Mouse (Mus musculus) heart, adult 8-10 months (tissue): ENCODE measurements around the gene Purb. TPM values are rescaled to one million over a fixed set of nuclear protein-coding genes. Genes with fewer than 3 reads are reported as not detected.
A peak's percentile ranks its signal among the peaks of the same experiment; 100 is the strongest.
"Not testable (repeated sequence)": the region's sequence is repeated elsewhere in the genome, so short reads cannot be mapped to it uniquely, and the experiment has no call there.

Source experiments
- DNase-seq: peaks from one replicate; pipeline ENCODE4 v3.0.0; 2022; ENCODE audit warnings: low spot score
- microRNA-seq: library from miRNA; unstranded; fragments of <30 nt; microRNA quantifications from one replicate; pipeline ENCODE4 v1.2.0, GENCODE M21; 2022
- total RNA-seq, 4 experiments: library from RNA; stranded (reverse); gene quantifications; 2 replicates each; pipeline ENCODE4 v1.2.4; 2022

Gene Purb
- total RNA-seq, 4 experiments from 2014 or later = 23.2 to 32.4 (median 28.9) TPM

- peak; percentile 99 for DNase-seq
Observed at GRCm38 (mm10) chr11:6444077-6444853, 31.5 kb downstream of the Purb start, which contains the start of gene H2afv. TSS of gene H2afv (minus strand) at chr11:6444443.

- DNase-seq = no peak
Observed at GRCm38 (mm10) chr11:6443727-6444076, 32.0 kb downstream of the Purb start.

GRCm38 (mm10) chr11:6443102-6443501, 32.6 kb downstream of the Purb start:
- no peak for DNase-seq

DNA sequence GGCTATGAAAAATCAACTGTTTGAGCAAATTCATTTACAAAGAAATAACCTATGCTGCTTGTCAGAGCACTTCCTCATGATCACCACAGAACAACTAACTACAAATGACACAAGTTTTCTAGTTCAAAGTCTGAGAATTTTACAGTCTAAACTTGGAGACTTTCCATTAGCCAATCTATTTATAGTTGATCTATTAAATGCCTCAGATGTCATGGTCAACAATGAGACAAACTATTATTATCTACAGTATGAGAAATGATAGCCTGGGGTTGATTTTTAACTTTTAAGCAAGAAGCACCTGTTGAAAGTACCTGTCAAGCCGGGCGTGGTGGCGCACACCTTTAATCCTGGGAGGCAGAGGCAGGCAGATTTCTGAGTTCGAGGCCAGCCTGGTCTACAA, 33.2 kb downstream of the Purb start:
- no peak for DNase-seq

- DNase-seq = no peak
Observed at GRCm38 (mm10) chr11:6440171-6440570, 35.5 kb downstream of the Purb start.

GRCm38 (mm10) chr11:6437667-6438066, 38.0 kb downstream of the Purb start:
- DNase-seq = no peak

DNA sequence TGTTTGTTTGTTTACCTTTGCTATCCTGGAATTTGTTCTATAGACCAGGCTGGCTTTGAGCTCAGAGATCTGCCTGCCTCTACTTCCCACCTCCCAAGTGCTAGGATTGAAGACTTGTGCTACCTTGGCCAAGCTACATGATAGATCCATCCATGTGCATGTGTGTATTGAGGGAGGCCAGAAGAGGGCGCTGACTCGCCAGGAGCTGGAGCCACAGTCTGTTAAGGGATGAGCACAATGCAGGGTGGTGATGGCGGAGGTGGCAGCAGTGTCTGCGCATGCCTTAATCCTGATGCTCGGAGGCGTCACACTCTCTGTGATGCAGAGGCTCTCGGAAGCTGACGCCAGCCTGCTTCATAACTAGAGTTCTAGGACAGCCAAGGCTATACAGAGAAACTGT, 39.3 kb downstream of the Purb start:
- DNase-seq = no peak

GRCm38 (mm10) chr11:6430186-6430585, 45.5 kb downstream of the Purb start:
- no peak for DNase-seq

GRCm38 (mm10) chr11:6420722-6421350, 54.9 kb downstream of the Purb start:
- no peak for DNase-seq

DNA sequence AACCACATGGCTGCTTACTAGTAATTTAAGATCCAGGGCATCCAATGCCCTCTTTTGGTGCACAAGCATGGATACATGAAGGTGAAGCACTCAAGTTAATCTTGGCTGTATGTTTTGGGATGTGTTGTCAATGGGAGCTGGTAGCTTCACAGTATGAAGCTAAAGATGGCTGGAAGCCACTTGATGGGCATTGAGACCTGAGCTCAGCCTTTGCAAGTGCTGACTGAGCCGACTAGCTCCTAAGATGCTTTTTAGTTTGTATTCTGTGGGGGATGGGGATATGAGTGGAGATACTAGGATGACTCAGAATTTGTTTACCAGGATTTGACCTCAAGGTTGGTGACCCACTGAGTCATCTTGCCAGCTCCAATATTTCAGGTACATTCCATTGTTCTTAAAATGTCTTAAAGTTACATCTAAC, 55.4 kb downstream of the Purb start:
- no peak for DNase-seq

- DNase-seq = not testable (repeated sequence)
Observed at GRCm38 (mm10) chr11:6419156-6419555, 56.6 kb downstream of the Purb start.

DNA sequence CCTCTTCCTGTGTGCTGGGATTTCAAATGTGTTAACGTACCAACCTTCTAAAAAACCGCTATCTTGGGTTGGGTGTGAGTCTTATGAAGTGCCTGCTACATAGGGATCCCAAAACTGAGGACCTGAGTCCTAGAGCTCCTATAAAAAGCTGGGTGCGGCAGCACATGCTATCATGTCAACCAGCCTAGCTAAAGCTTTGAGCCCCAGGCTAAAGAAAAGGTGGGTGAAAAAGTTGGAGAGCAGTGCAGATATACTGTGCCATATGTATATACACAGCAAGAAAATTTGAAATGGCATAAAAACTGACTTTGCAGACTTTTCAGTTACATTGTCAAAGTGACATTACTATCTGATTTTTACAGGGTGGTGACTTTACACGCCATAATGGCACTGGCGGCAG, 57.0 kb downstream of the Purb start:
- DNase-seq = no peak

Small RNA genes within 50 kb of the gene (microRNA-seq; reads per million reads assigned to microRNA genes)
- 0.84 reads per million for gene Gm22123

Other genes starting within 250 kb of the Purb start
- gene Npc1l1, start 245.8 kb downstream of the Purb start, total RNA-seq = under 1 TPM in 1 of 4 experiments, not detected in 3; 0.06 TPM
- gene Ddx56, start 208.1 kb downstream of the Purb start, total RNA-seq = 10 to 100 TPM; 22.6 to 23.5 (median 23.0) TPM
- 100 to 1,000 TPM in 2 of 4 experiments, 10 to 100 TPM in 2; 96.9 to 111 (median 102) TPM for gene Tmed4, start 201.0 kb downstream of the Purb start, total RNA-seq
- gene Ogdh, start 184.3 kb downstream of the Purb start, total RNA-seq = 1,000 to 10,000 TPM; 1,901 to 2,083 (median 1,945) TPM
- 10 to 100 TPM; 37.1 to 38.7 (median 37.5) TPM for gene Zmiz2, start 86.8 kb downstream of the Purb start, total RNA-seq
- 100 to 1,000 TPM; 262 to 310 (median 280) TPM for gene Ppia, start 60.5 kb downstream of the Purb start, total RNA-seq
- gene H2afv, start 31.5 kb downstream of the Purb start, total RNA-seq = 10 to 100 TPM; 80.1 to 97.8 (median 88.2) TPM
- gene Myo1g, start 45.0 kb upstream of the Purb start, total RNA-seq = 1 to 10 TPM in 3 of 4 experiments, under 1 TPM in 1; 0.73 to 2.3 (median 1.2) TPM
- gene Ccm2, start 71.0 kb upstream of the Purb start, total RNA-seq = 10 to 100 TPM; 26.3 to 33.8 (median 29.8) TPM
- gene Nacad, start 130.1 kb upstream of the Purb start, total RNA-seq = under 1 TPM; 0.22 to 0.65 (median 0.50) TPM
- 100 to 1,000 TPM in 3 of 4 experiments, 10 to 100 TPM in 1; 96.9 to 117 (median 106) TPM for gene Tbrg4, start 150.2 kb upstream of the Purb start, total RNA-seq
- gene Wap, start 162.7 kb upstream of the Purb start, total RNA-seq = not detected
- gene Ramp3, start 182.6 kb upstream of the Purb start, total RNA-seq = 1 to 10 TPM; 4.0 to 5.6 (median 5.5) TPM